Mouse (Mus musculus) stomach, postnatal 0 days (tissue): ENCODE results near the gene Slc16a2. TPM values are rescaled to one million over a fixed set of nuclear protein-coding genes. Genes with fewer than 3 reads are reported as not detected.
"Not testable (repeated sequence)": the region's sequence is repeated elsewhere in the genome, so short reads cannot be mapped to it uniquely, and the experiment has no call there.

Source experiments
- ATAC-seq: fragments of 200-750 bp; cut with Nextera tagmentation; 2 replicates; pipeline ENCODE4 v1.8.0; 2017; ENCODE audit not compliant: low FRiP score, low TSS enrichment
- DNase-seq: peaks from one replicate; pipeline ENCODE4 v3.0.0-alpha.2; 2016; ENCODE audit warnings: low spot score
- H3K27ac ChIP-seq: fragments of 300-500 bp; sonication (generic); replicated peaks from 2 replicates; pipeline ENCODE4 v1.5.1; 2014; ENCODE audit warnings: mild to moderate bottlenecking, control low read depth
- H3K27me3 ChIP-seq: fragments of 300-500 bp; sonication (generic); 2 replicates; pipeline ENCODE4 v1.6.1; 2014; ENCODE audit warnings: low read length; ENCODE audit not compliant: control insufficient read depth, insufficient read depth
- H3K36me3 ChIP-seq: fragments of 300-500 bp; sonication (generic); 2 replicates; pipeline ENCODE4 v1.6.1; 2014; ENCODE audit warnings: low read length, mixed read lengths; ENCODE audit not compliant: control insufficient read depth, insufficient read depth
- H3K4me1 ChIP-seq: fragments of 300-500 bp; sonication (generic); replicated peaks from 2 replicates; pipeline ENCODE4 v1.6.1; 2014; ENCODE audit warnings: antibody characterized with exemption; ENCODE audit not compliant: control insufficient read depth, insufficient read depth
- H3K4me2 ChIP-seq: fragments of 300-500 bp; sonication (generic); replicated peaks from 2 replicates; pipeline ENCODE4 v1.6.1; 2014; ENCODE audit warnings: low read depth, mild to moderate bottlenecking, control low read depth, moderate library complexity
- H3K4me3 ChIP-seq: fragments of 300-500 bp; sonication (generic); 2 replicates; pipeline ENCODE4 v1.5.1; 2014; ENCODE audit warnings: low read depth, low read length, control low read depth
- H3K9ac ChIP-seq: fragments of 300-500 bp; sonication (generic); 2 replicates; pipeline ENCODE4 v1.6.1; 2014; ENCODE audit warnings: mild to moderate bottlenecking, low read length, control low read depth, mixed read lengths
- H3K9me3 ChIP-seq: fragments of 300-500 bp; sonication (generic); 2 replicates; pipeline ENCODE4 v1.6.1; 2016; ENCODE audit warnings: low read length; ENCODE audit not compliant: control insufficient read depth
- CTCF ChIP-seq: IDR thresholded peaks from 2 replicates; pipeline ENCODE4 v1.5.1; 2016; ENCODE audit warnings: antibody characterized with exemption, low read depth, mild to moderate bottlenecking, moderate library complexity
- EP300 ChIP-seq: optimal IDR thresholded peaks from 2 replicates; pipeline ENCODE3; 2016; ENCODE audit warnings: antibody characterized with exemption
- WGBS: fragments of 180-500 bp; shearing (Covaris S2); extraction: QIAGEN DNeasy Blood & Tissue Kit; methylation state at CpG from one replicate; pipeline ENCODE4 v1.1.7; 2014; 5-methylcytosine and 5-hydroxymethylcytosine counted together
- polyA plus RNA-seq: library from polyadenylated mRNA; unstranded; fragments of >200 nt; fragmentation: Nextera tagmentation; extraction: Ambion mirVana; gene quantifications from 2 replicates; pipeline ENCODE4 v1.2.1, GENCODE M21; 2015

The Slc16a2 gene
- polyA plus RNA-seq, 1 experiment from 2014 or later = 5.5 TPM

DNA sequence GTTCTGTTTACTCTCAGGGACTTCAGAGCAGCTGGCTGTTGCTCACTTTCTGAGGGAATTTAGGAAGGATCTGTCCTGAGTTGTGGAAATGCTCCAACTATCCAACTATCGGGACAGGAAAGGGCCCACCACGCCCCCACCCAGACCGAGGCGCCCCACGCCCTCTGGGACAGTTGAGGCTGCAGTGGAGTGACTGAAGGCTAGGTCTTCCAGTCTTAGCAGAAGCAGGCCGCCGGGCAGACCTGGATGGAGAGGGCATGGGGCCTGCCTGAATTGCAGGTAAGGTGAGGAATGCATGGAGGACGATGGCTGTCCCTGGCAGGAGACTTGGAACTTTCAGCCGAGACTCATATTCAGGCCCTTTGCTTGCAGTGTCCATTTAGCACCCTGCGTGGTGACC lies 127.4 kb downstream of the Slc16a2 start:
- Histone ChIP-seq H3K27me3 (no peaks in the 10 kb centered on the region), H3K27ac (no peak overlapping the region), H3K4me2 (peak overlapping the region; percentile 69; the same call in 1 of the 2 replicates), H3K9me3 (no peaks in the 10 kb centered on the region), H3K4me3 (no peak overlapping the region), H3K4me1 (no peaks in the 10 kb centered on the region), H3K36me3 (no peaks in the 10 kb centered on the region), H3K9ac (no peak overlapping the region)
- TF ChIP-seq CTCF (no peak), EP300 (no peak)
- DNase-seq = no peak
- ATAC-seq = no peak
- WGBS = 40% methylated on average over 10 of the region's 10 CpGs

- WGBS = 89% methylated on average over 5 of the region's 5 CpGs
These were observed 128.9 kb downstream of the Slc16a2 start for GRCm38 (mm10) chrX:103692916-103693315.

DNA sequence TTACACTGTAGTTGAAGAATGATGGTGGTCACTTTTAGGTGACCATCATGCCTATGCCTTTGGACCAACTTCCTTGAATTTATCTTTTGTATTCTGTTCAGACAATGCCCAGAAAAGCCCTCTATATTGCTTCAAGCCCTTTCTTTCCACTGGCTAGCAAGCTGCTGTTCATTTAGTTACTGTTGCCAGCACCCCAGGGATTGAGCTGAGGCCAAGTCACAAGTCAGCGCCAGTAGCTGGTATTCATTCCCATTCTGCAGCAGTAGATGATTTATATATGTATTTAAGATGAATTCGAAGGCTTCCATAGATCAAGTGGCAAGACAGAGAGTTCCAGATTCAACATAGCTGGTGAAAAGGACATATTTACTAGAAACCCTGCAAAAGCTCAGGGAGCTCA lies 133.2 kb downstream of the Slc16a2 start:
- no peak for TF ChIP-seq EP300
- no peak for TF ChIP-seq CTCF
- ATAC-seq (no peak), DNase-seq (no peak)
- no peak overlapping the region for H3K27ac ChIP-seq
- no peak overlapping the region for H3K4me3 ChIP-seq
- H3K27me3 ChIP-seq = no peaks in the 10 kb centered on the region
- no peak overlapping the region for H3K9ac ChIP-seq
- no peaks in the 10 kb centered on the region for H3K36me3 ChIP-seq
- no peaks in the 10 kb centered on the region for H3K9me3 ChIP-seq
- H3K4me1 ChIP-seq = no peaks in the 10 kb centered on the region
- WGBS = 72% methylated on average over 2 of the region's 2 CpGs
- no peak overlapping the region for H3K4me2 ChIP-seq

More at GRCm38 (mm10) chrX:103692916-103693315, 128.9 kb downstream of the Slc16a2 start:
- Histone ChIP-seq H3K9ac (no peak overlapping the region), H3K27me3 (no peaks in the 10 kb centered on the region), H3K27ac (no peak overlapping the region), H3K9me3 (no peaks in the 10 kb centered on the region), H3K36me3 (no peaks in the 10 kb centered on the region), H3K4me3 (no peak overlapping the region), H3K4me1 (no peaks in the 10 kb centered on the region), H3K4me2 (no peak overlapping the region)
- ATAC-seq = no peak
- TF ChIP-seq CTCF (no peak), EP300 (no peak)
- no peak for DNase-seq

DNA sequence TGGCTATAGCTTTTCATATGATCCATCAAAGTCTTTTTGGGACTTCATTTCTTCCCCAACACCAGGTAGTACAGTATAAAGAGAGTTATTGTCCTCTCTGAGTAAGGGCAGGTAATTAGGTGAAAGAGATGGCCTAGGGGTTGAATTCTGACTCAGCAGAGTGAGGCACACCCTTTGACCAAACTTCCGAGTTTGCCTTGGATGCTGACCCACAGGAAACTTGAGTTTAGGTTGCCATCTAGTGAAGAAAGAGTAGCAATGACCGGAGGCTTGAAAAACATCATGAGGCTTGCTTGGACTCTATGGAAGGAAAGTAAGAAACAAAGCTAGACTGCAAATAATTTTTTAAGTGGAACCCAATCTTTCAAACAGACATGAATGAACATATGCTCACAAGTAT lies 147.1 kb downstream of the Slc16a2 start:
- Histone ChIP-seq H3K9ac (no peak overlapping the region), H3K4me2 (no peak overlapping the region), H3K27me3 (no peaks in the 10 kb centered on the region), H3K4me3 (no peak overlapping the region), H3K36me3 (no peaks in the 10 kb centered on the region), H3K4me1 (no peaks in the 10 kb centered on the region), H3K27ac (no peak overlapping the region), H3K9me3 (no peaks in the 10 kb centered on the region)
- WGBS = 18% methylated on average over 2 of the region's 2 CpGs
- DNase-seq (peak; percentile 28), ATAC-seq (peak; percentile 72)
- peak; percentile 70 for TF ChIP-seq CTCF
- no peak for TF ChIP-seq EP300

GRCm38 (mm10) chrX:103673761-103674160 lies 148.0 kb downstream of the Slc16a2 start:
- no peaks in the 10 kb centered on the region for H3K9me3 ChIP-seq
- 76% methylated on average over 3 of the region's 3 CpGs for WGBS
- H3K4me1 ChIP-seq = no peaks in the 10 kb centered on the region
- ATAC-seq (no peak), DNase-seq (no peak)
- H3K27ac ChIP-seq = no peak overlapping the region
- no peak for TF ChIP-seq CTCF
- TF ChIP-seq EP300 = no peak
- no peaks in the 10 kb centered on the region for H3K27me3 ChIP-seq
- H3K4me2 ChIP-seq = no peak overlapping the region
- no peak overlapping the region for H3K4me3 ChIP-seq
- no peak overlapping the region for H3K9ac ChIP-seq
- no peaks in the 10 kb centered on the region for H3K36me3 ChIP-seq

GRCm38 (mm10) chrX:103670245-103670644 lies 151.5 kb downstream of the Slc16a2 start:
- no peaks in the 10 kb centered on the region for H3K9me3 ChIP-seq

GRCm38 (mm10) chrX:103664445-103664844 lies 157.3 kb downstream of the Slc16a2 start:
- not testable (repeated sequence) for ATAC-seq, H3K9me3 ChIP-seq, DNase-seq, H3K4me1 ChIP-seq, H3K27ac ChIP-seq, H3K9ac ChIP-seq, H3K4me3 ChIP-seq, H3K36me3 ChIP-seq, H3K4me2 ChIP-seq, H3K27me3 ChIP-seq
- 82% methylated on average over 10 of the region's 10 CpGs for WGBS

More at GRCm38 (mm10) chrX:103670245-103670644, 151.5 kb downstream of the Slc16a2 start:
- no peaks in the 10 kb centered on the region for H3K27me3 ChIP-seq
- no peak overlapping the region for H3K4me2 ChIP-seq
- TF ChIP-seq EP300 (no peak), CTCF (no peak)
- ATAC-seq (no peak), DNase-seq (no peak)
- H3K27ac ChIP-seq = no peak overlapping the region
- H3K9ac ChIP-seq = no peak overlapping the region
- H3K4me1 ChIP-seq = no peaks in the 10 kb centered on the region
- H3K4me3 ChIP-seq = no peak overlapping the region
- no peaks in the 10 kb centered on the region for H3K36me3 ChIP-seq
